Mouse (Mus musculus): Measurements from ENCODE around the gene Akap13. TPM values are rescaled to one million over a fixed set of nuclear protein-coding genes. Genes with fewer than 3 reads are reported as not detected.
A peak's percentile ranks its signal among the peaks of the same experiment; 100 is the strongest.

Akap13 gene
- polyA plus RNA-seq, 1 experiment from 2014 or later = 24.3 TPM

DNA sequence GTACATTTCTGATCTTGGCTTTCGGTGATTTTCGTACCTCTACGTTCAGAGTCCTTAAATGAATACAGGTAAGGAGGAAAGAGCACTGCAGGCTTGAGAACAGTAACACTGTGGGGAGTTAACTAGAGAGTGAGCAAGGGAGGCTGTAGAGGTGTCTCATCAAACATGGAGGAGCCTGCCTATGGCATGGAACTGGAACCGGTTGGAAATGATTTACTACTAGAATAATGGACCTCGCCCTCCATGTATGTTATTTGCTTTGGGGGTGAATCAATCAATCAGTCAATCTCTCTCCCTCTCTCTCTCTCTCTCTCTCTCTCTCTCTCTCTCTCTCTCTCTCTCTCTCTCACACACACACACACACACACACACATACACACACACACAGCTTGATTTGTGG lies 77.7 kb downstream of the Akap13 start:
- Histone ChIP-seq H3K4me1 (replicated peaks; ENCODE audit: insufficient read depth, low read length) (0 out of 2 replicates have a peak, but pooled peaks cover 2% of the 10 kb centered on the region), H3K4me3 (replicated peaks; ENCODE audit: low read depth, low read length) (no peak overlapping the region), H3K27me3 (ENCODE audit: insufficient read depth, low read length) (no peaks in the 10 kb centered on the region), H3K9me3 (replicated peaks; ENCODE audit: low read length) (no peaks in the 10 kb centered on the region), H3K9ac (ENCODE audit: low read depth, low read length) (no peak overlapping the region), H3K36me3 (ENCODE audit: insufficient read depth, low read length) (no peaks in the 10 kb centered on the region), H3K4me2 (ENCODE audit: low read length) (no peak overlapping the region), H3K27ac (no peak overlapping the region)
- no peak for ATAC-seq (replicated peaks; ENCODE audit: low FRiP score, low read depth)
- TF ChIP-seq CTCF (IDR thresholded peaks at IDR 0.05; ENCODE audit: low read depth) = no peak
- DNase-seq (ENCODE audit: low spot score) = no peak
- 72% methylated on average over 5 of the region's 5 CpGs for WGBS

DNA sequence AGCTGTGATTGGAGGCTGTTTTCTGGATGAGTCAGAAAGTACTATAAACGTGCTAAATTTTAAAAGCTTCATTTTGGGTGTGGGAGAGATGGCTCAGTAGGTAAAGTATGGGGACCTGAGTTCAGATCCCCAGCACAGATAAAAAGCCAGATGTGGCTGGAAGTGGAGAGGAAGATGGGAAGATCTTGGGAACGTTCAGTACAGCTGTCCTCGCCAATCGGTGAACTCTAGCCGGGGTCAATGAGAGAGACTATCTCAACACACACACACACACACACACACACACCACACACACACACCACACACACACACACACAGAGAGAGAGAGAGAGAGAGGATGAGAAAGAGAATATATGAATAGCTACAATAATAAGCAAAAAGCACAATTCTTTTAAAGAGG lies 81.0 kb downstream of the Akap13 start:
- no peaks in the 10 kb centered on the region for H3K27me3 ChIP-seq (ENCODE audit: insufficient read depth, low read length)
- H3K9me3 ChIP-seq (replicated peaks; ENCODE audit: low read length) = no peaks in the 10 kb centered on the region
- no peak overlapping the region for H3K27ac ChIP-seq
- DNase-seq (ENCODE audit: low spot score) = no peak
- H3K36me3 ChIP-seq (ENCODE audit: insufficient read depth, low read length) = no peaks in the 10 kb centered on the region
- H3K4me3 ChIP-seq (replicated peaks; ENCODE audit: low read depth, low read length) = no peak overlapping the region
- no peak overlapping the region for H3K9ac ChIP-seq (ENCODE audit: low read depth, low read length)
- ATAC-seq (replicated peaks; ENCODE audit: low FRiP score, low read depth) = no peak
- H3K4me2 ChIP-seq (ENCODE audit: low read length) = no peak overlapping the region
- TF ChIP-seq CTCF (IDR thresholded peaks at IDR 0.05; ENCODE audit: low read depth) = no peak
- 76% methylated on average over 5 of the region's 5 CpGs for WGBS
- no peaks in the 10 kb centered on the region for H3K4me1 ChIP-seq (replicated peaks; ENCODE audit: insufficient read depth, low read length)

DNA sequence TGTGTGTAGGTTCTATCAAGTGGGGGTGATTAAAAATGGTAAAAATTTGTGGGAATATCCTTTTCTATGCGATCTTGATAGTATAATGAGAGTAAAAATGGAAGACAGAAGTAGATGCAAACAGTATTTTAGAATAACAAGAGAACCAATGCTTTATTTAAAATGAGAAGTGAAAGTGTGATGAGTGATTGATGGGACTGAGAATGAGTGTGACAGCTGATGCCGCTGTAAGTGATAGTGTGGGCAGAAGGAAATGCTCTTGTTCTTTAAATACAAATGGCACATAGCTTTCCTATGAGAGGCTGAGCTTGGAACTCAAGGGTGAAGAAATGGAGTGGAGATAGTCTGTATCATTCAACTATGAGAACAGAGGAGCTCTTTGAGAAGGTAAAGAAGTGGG lies 82.2 kb downstream of the Akap13 start:
- ATAC-seq (replicated peaks; ENCODE audit: low FRiP score, low read depth) = no peak
- H3K4me1 ChIP-seq (replicated peaks; ENCODE audit: insufficient read depth, low read length) = no peaks in the 10 kb centered on the region
- no peak overlapping the region for H3K9ac ChIP-seq (ENCODE audit: low read depth, low read length)
- no peaks in the 10 kb centered on the region for H3K36me3 ChIP-seq (ENCODE audit: insufficient read depth, low read length)
- no peak overlapping the region for H3K4me3 ChIP-seq (replicated peaks; ENCODE audit: low read depth, low read length)
- no peak overlapping the region for H3K27ac ChIP-seq
- H3K4me2 ChIP-seq (ENCODE audit: low read length) = no peak overlapping the region
- DNase-seq (ENCODE audit: low spot score) = no peak
- WGBS = 92% methylated on average over 2 of the region's 2 CpGs
- no peak for TF ChIP-seq CTCF (IDR thresholded peaks at IDR 0.05; ENCODE audit: low read depth)
- no peaks in the 10 kb centered on the region for H3K9me3 ChIP-seq (replicated peaks; ENCODE audit: low read length)
- no peaks in the 10 kb centered on the region for H3K27me3 ChIP-seq (ENCODE audit: insufficient read depth, low read length)

DNA sequence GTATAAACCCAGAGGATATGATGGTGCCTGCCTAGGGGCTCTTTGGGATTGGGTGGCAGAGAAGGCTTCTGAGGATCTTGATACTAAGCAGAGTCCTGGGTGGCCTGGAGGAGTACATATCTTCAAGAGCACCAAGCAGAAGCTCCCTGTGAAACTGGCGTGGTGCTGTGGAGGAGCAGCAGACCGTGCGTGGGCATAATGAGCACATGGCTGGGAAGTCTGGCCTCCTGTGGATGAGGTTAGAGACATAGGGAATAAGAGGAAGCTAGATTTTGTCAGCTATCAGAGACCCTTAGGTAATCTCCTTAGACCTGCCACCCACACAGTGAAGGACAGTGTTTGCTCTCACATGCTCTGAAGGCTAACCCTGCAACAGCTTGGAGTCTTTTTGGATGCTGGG lies 83.2 kb downstream of the Akap13 start:
- no peak overlapping the region for H3K4me3 ChIP-seq (replicated peaks; ENCODE audit: low read depth, low read length)
- H3K4me2 ChIP-seq (ENCODE audit: low read length) = no peak overlapping the region
- no peaks in the 10 kb centered on the region for H3K4me1 ChIP-seq (replicated peaks; ENCODE audit: insufficient read depth, low read length)
- WGBS = 61% methylated on average over 3 of the region's 3 CpGs
- H3K27ac ChIP-seq = no peak overlapping the region
- H3K27me3 ChIP-seq (ENCODE audit: insufficient read depth, low read length) = no peaks in the 10 kb centered on the region
- no peaks in the 10 kb centered on the region for H3K9me3 ChIP-seq (replicated peaks; ENCODE audit: low read length)
- H3K36me3 ChIP-seq (ENCODE audit: insufficient read depth, low read length) = no peaks in the 10 kb centered on the region
- ATAC-seq (replicated peaks; ENCODE audit: low FRiP score, low read depth) (no peak), DNase-seq (ENCODE audit: low spot score) (no peak)
- TF ChIP-seq CTCF (IDR thresholded peaks at IDR 0.05; ENCODE audit: low read depth) = no peak
- H3K9ac ChIP-seq (ENCODE audit: low read depth, low read length) = no peak overlapping the region

DNA sequence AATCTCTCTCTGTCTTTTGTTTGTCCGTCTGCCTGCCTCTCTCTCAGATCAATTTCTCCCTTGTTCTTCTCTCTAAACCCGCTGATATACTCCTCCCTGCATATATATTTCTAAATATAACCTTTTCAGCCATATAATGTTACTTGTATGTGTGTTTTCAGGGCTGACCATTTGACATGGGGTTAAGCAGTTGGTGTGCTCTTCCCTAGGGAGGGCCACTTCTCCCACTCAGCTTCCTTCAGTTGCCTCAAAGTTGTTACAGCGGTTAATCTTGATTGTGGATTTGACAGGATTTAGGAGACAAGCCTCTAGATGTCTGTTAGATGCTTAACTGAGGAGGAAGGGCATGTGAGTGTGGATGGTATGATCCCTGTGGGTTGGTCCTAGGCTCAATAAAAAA lies 83.8 kb downstream of the Akap13 start:
- Histone ChIP-seq H3K9me3 (replicated peaks; ENCODE audit: low read length) (no peaks in the 10 kb centered on the region), H3K4me1 (replicated peaks; ENCODE audit: insufficient read depth, low read length) (no peaks in the 10 kb centered on the region), H3K4me3 (replicated peaks; ENCODE audit: low read depth, low read length) (no peak overlapping the region), H3K9ac (ENCODE audit: low read depth, low read length) (no peak overlapping the region), H3K36me3 (ENCODE audit: insufficient read depth, low read length) (no peaks in the 10 kb centered on the region), H3K27ac (no peak overlapping the region), H3K4me2 (ENCODE audit: low read length) (no peak overlapping the region), H3K27me3 (ENCODE audit: insufficient read depth, low read length) (no peaks in the 10 kb centered on the region)
- DNase-seq (ENCODE audit: low spot score) = peak; percentile 76
- no peak for TF ChIP-seq CTCF (IDR thresholded peaks at IDR 0.05; ENCODE audit: low read depth)
- WGBS = 48% methylated on average over 3 of the region's 3 CpGs
- no peak for ATAC-seq (replicated peaks; ENCODE audit: low FRiP score, low read depth)

DNA sequence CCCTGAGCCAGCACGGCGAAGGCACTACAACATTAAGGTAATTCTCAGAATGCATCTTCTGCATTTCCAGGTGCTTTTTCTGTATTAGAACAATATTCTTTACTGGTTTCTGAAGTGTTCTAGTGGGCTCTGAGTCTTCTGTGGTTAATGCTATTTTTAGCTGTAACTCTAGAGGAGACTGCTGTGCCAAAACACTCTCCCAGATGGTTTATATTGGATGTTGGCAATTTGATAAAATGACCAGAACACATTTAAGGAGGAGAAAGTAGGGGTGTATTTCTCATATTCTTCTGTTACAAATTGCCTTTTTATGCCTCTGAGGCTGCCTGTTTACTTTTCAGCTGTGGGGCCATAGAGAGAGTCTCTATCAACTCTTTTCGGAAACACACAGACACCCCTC lies 94.5 kb downstream of the Akap13 start:
- no peak for ATAC-seq (replicated peaks; ENCODE audit: low FRiP score, low read depth)
- no peak overlapping the region for H3K9ac ChIP-seq (ENCODE audit: low read depth, low read length)
- 80% methylated on average over 3 of the region's 3 CpGs for WGBS
- H3K4me3 ChIP-seq (replicated peaks; ENCODE audit: low read depth, low read length) = no peak overlapping the region
- H3K27ac ChIP-seq = no peak overlapping the region
- peak; percentile 52 for DNase-seq (ENCODE audit: low spot score)
- H3K4me2 ChIP-seq (ENCODE audit: low read length) = no peak overlapping the region
- no peaks in the 10 kb centered on the region for H3K27me3 ChIP-seq (ENCODE audit: insufficient read depth, low read length)
- H3K4me1 ChIP-seq (replicated peaks; ENCODE audit: insufficient read depth, low read length) = no peaks in the 10 kb centered on the region
- TF ChIP-seq CTCF (IDR thresholded peaks at IDR 0.05; ENCODE audit: low read depth) = no peak
- H3K9me3 ChIP-seq (replicated peaks; ENCODE audit: low read length) = no peaks in the 10 kb centered on the region
- H3K36me3 ChIP-seq (ENCODE audit: insufficient read depth, low read length) = no peaks in the 10 kb centered on the region

DNA sequence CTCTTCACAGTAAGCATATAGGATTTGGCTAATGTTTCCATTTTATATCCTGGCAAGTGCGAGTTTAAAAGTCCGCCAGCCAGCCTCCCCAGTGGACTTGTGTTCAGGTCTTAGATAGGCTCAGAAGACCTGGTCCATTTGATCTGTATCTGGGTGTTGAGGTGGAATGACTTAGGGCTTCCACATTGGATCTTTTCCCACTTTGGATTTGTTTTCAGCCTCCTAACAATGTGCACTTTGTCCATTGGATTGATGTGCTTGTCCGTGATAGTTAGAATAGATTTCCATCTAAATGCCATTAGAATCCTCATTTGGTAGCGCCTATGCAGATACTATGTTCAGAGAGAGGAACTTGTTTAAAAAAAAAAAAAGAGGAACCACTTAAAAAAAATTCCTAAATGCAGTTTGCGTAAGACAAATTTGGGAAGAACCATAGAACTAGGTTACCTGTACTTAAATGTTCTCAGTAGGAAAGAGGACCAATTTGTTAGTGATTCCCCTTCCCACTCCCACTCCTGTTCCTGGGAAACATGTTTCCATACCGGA lies 95.5 kb downstream of the Akap13 start:
- H3K27ac ChIP-seq = no peak overlapping the region
- WGBS = 90% methylated on average over 6 of the region's 6 CpGs

More for the DNA sequence above, 95.5 kb downstream of the Akap13 start:
- no peaks in the 10 kb centered on the region for H3K9me3 ChIP-seq (replicated peaks; ENCODE audit: low read length)
- no peak overlapping the region for H3K9ac ChIP-seq (ENCODE audit: low read depth, low read length)
- H3K4me2 ChIP-seq (ENCODE audit: low read length) = no peak overlapping the region
- DNase-seq (ENCODE audit: low spot score) (no peak), ATAC-seq (replicated peaks; ENCODE audit: low FRiP score, low read depth) (no peak)
- H3K27me3 ChIP-seq (ENCODE audit: insufficient read depth, low read length) = no peaks in the 10 kb centered on the region
- no peak overlapping the region for H3K4me3 ChIP-seq (replicated peaks; ENCODE audit: low read depth, low read length)
- no peak for TF ChIP-seq CTCF (IDR thresholded peaks at IDR 0.05; ENCODE audit: low read depth)
- no peaks in the 10 kb centered on the region for H3K36me3 ChIP-seq (ENCODE audit: insufficient read depth, low read length)
- no peaks in the 10 kb centered on the region for H3K4me1 ChIP-seq (replicated peaks; ENCODE audit: insufficient read depth, low read length)
